In genomic region chr12:99721318-99721717, GRCm38 (mm10) we compare ENCODE assay signal across 12 mouse cellular contexts.
DNase-seq lines count a peak whose midpoint lies in the region; ATAC-seq and TF ChIP-seq lines count a peak whose summit lies in the region.
"Had no signal": no experiment of that assay in that cellular context is flagged by ENCODE, and none has a peak within 500 bp of the region (broad histone marks: within the 10 kb centered on the region; RNA-seq: fewer than 3 reads in every experiment).

No protein-coding gene starts in this region.

- no peaks in the 10 kb centered on the region for H3K36me3 ChIP-seq in liver, postnatal 0 days (replicated peaks; ENCODE audit: insufficient read depth, low read length)
- H3K36me3 ChIP-seq in kidney, embryonic 14.5 days (ENCODE audit: control insufficient read depth, insufficient read depth, low read length) = no peaks in the 10 kb centered on the region
- H3K36me3 ChIP-seq: embryonic facial prominence, embryonic 15.5 days; lung, embryonic 15.5 days had no signal

- H3K4me3 ChIP-seq in liver, postnatal 0 days (ENCODE audit: low read depth, low read length) = no peak overlapping the region
- no peak overlapping the region for H3K4me3 ChIP-seq in kidney, embryonic 14.5 days (ENCODE audit: low read length)
- H3K4me3 ChIP-seq: embryonic facial prominence, embryonic 15.5 days; lung, embryonic 15.5 days had no signal

- DNase-seq in heart, adult 9 months (ENCODE audit: low spot score in 2 of 2) = peak; percentile 25 to 36
- no peak for DNase-seq in heart, postnatal 14 days
- DNase-seq in A20 (ENCODE audit: low read depth, low spot score) = peak; percentile 64
- peak; percentile 61 to 69 for DNase-seq in frontal cortex, postnatal 36 days (ENCODE audit: low spot score in 2 of 2)
- no peak for DNase-seq in liver, postnatal 0 days
- DNase-seq in ovary, adult 18-20 months (ENCODE audit: low spot score) = no peak
- DNase-seq: cerebellum, adult 11 months; kidney, adult 9 months; thymus, postnatal 25 days had no signal

- peak overlapping the region; percentile 26; the same call in 1 of the 2 replicates for H3K27ac ChIP-seq in liver, postnatal 0 days (ENCODE audit: low read depth)
- no peak overlapping the region for H3K27ac ChIP-seq in kidney, embryonic 14.5 days (ENCODE audit: low read depth, low read length)
- H3K27ac ChIP-seq: embryonic facial prominence, embryonic 15.5 days; lung, embryonic 15.5 days had no signal

- H3K4me2 ChIP-seq in liver, postnatal 0 days (ENCODE audit: low read depth, low read length) = no peak overlapping the region
- no peak overlapping the region for H3K4me2 ChIP-seq in kidney, embryonic 14.5 days (replicated peaks; ENCODE audit: low read depth, low read length)
- H3K4me2 ChIP-seq: embryonic facial prominence, embryonic 15.5 days; lung, embryonic 15.5 days had no signal

- no peaks in the 10 kb centered on the region for H3K27me3 ChIP-seq in liver, postnatal 0 days (ENCODE audit: insufficient read depth, low read length)
- no peaks in the 10 kb centered on the region for H3K27me3 ChIP-seq in kidney, embryonic 14.5 days (ENCODE audit: control insufficient read depth, insufficient read depth, low read length)
- H3K27me3 ChIP-seq: embryonic facial prominence, embryonic 15.5 days; lung, embryonic 15.5 days had no signal

- H3K4me1 ChIP-seq in liver, postnatal 0 days (ENCODE audit: insufficient read depth) = 0 out of 2 replicates have a peak, but pooled peaks cover 4% of the 10 kb centered on the region
- peaks cover under 1% of the 10 kb centered on the region; the same call in 1 of the 2 replicates for H3K4me1 ChIP-seq in kidney, embryonic 14.5 days (ENCODE audit: control insufficient read depth, insufficient read depth, low read length)
- H3K4me1 ChIP-seq: lung, embryonic 15.5 days had no signal

- TF ChIP-seq CTCF in liver, postnatal 0 days (IDR thresholded peaks at IDR 0.05; ENCODE audit: low read depth) = no peak

- 69% methylated on average over 10 of the region's 10 CpGs for WGBS in liver, postnatal 0 days (ENCODE audit: insufficient replicate concordance)
- WGBS in kidney, embryonic 14.5 days = 78% methylated on average over 10 of the region's 10 CpGs

- peak; percentile 92 for ATAC-seq in liver, postnatal 0 days
- no peak for ATAC-seq in kidney, embryonic 14.5 days (ENCODE audit: low FRiP score, low TSS enrichment)

- intact Hi-C loops in heart, postnatal 14 days (cut with DNase I) = no loop called here

- H3K9ac ChIP-seq in liver, postnatal 0 days (replicated peaks) = no peak overlapping the region
- H3K9ac ChIP-seq in kidney, embryonic 14.5 days (ENCODE audit: low read depth, low read length) = no peak overlapping the region
- H3K9ac ChIP-seq: embryonic facial prominence, embryonic 15.5 days; lung, embryonic 15.5 days had no signal

- TF ChIP-seq EP300 in liver, postnatal 0 days (IDR thresholded peaks at IDR 0.05; ENCODE audit: low read depth) = no peak

- H3K9me3 ChIP-seq in liver, postnatal 0 days (ENCODE audit: low read length) = no peaks in the 10 kb centered on the region
- no peaks in the 10 kb centered on the region for H3K9me3 ChIP-seq in kidney, embryonic 14.5 days (ENCODE audit: control insufficient read depth, low read length)
- H3K9me3 ChIP-seq: embryonic facial prominence, embryonic 15.5 days; lung, embryonic 15.5 days had no signal

Comparison
In these comparisons a context has a peak if more than half of its experiments do, and no peak if none do; other contexts are left out.
1. DNase-seq: peak in heart, adult 9 months (2 of 2), A20 (single experiment) and frontal cortex, postnatal 36 days (2 of 2); none in heart, postnatal 14 days (0 of 2), liver, postnatal 0 days (single experiment) and ovary, adult 18-20 months (single experiment).